Mouse (Mus musculus) embryonic fibroblast, embryonic 13.5 days (primary cell): ENCODE results near the gene Efhd2.

Experiments used
- CTCF ChIP-seq: IDR thresholded peaks from 2 replicates; pipeline ENCODE4 v1.5.1; 2011; ENCODE audit warnings: mild to moderate bottlenecking, control low read depth, low read length, moderate library complexity, borderline replicate concordance; ENCODE audit not compliant: insufficient read depth
- POLR2A ChIP-seq: IDR thresholded peaks from 2 replicates; pipeline ENCODE4 v1.6.1; 2011; ENCODE audit warnings: low read depth, mild to moderate bottlenecking, control low read depth, low read length, moderate library complexity

- no peak for TF ChIP-seq POLR2A
- no peak for TF ChIP-seq CTCF
Measured at GRCm38 (mm10) chr4:141900421-141900820, 25.7 kb upstream of the Efhd2 start.
